Mouse (Mus musculus) limb, embryonic 14.5 days (tissue): ENCODE results near the gene A530064D06Rik. TPM values are rescaled to one million over a fixed set of nuclear protein-coding genes. Genes with fewer than 3 reads are reported as not detected.

Experiments used
- ATAC-seq: fragments of 200-750 bp; cut with Nextera tagmentation; 2 replicates; pipeline ENCODE4 v1.8.0; 2017; ENCODE audit warnings: low read depth, moderate number of reproducible peaks, moderate TSS enrichment; ENCODE audit not compliant: low FRiP score
- DNase-seq: peaks from one replicate; pipeline ENCODE4 v3.0.0-alpha.2; 2015; ENCODE audit warnings: low spot score
- H3K27ac ChIP-seq: fragments of 300-500 bp; sonication (generic); replicated peaks from 2 replicates; pipeline ENCODE4 v1.5.1; 2014; ENCODE audit warnings: low read depth, mild to moderate bottlenecking, low read length, moderate library complexity, mixed read lengths
- H3K27me3 ChIP-seq: fragments of 300-500 bp; sonication (generic); 2 replicates; pipeline ENCODE4 v1.6.1; 2014; ENCODE audit warnings: low read length, mixed read lengths; ENCODE audit not compliant: control insufficient read depth, insufficient read depth
- H3K36me3 ChIP-seq: fragments of 300-500 bp; sonication (generic); 2 replicates; pipeline ENCODE4 v1.6.1; 2014; ENCODE audit warnings: mild to moderate bottlenecking, low read length, moderate library complexity, mixed read lengths; ENCODE audit not compliant: control insufficient read depth, insufficient read depth
- H3K4me1 ChIP-seq: fragments of 300-500 bp; sonication (generic); 2 replicates; pipeline ENCODE4 v1.6.1; 2014; ENCODE audit warnings: antibody characterized with exemption, low read length, mixed read lengths; ENCODE audit not compliant: control insufficient read depth, insufficient read depth
- H3K4me2 ChIP-seq: fragments of 300-500 bp; sonication (generic); replicated peaks from 2 replicates; pipeline ENCODE4 v1.6.1; 2014; ENCODE audit warnings: low read depth, mild to moderate bottlenecking, low read length, moderate library complexity; ENCODE audit not compliant: severe bottlenecking
- H3K4me3 ChIP-seq: fragments of 300-500 bp; sonication (generic); replicated peaks from 2 replicates; pipeline ENCODE4 v1.5.1; 2014; ENCODE audit warnings: low read length
- H3K9ac ChIP-seq: fragments of 300-500 bp; sonication (generic); 2 replicates; pipeline ENCODE4 v1.6.1; 2014; ENCODE audit warnings: mild to moderate bottlenecking, low read depth, low read length, moderate library complexity; ENCODE audit not compliant: severe bottlenecking
- H3K9me3 ChIP-seq: fragments of 300-500 bp; sonication (generic); 2 replicates; pipeline ENCODE4 v1.6.1; 2016; ENCODE audit warnings: low read length; ENCODE audit not compliant: control insufficient read depth
- POLR2A ChIP-seq: fragments of 200-500 bp; IDR thresholded peaks from 2 replicates; pipeline ENCODE4 v1.8.0; 2012; ENCODE audit warnings: inconsistent platforms, mild to moderate bottlenecking, moderate library complexity, borderline replicate concordance; ENCODE audit not compliant: insufficient read depth, insufficient read length; ENCODE audit errors: extremely low read depth
- WGBS: fragments of 180-500 bp; shearing (Covaris S2); extraction: QIAGEN DNeasy Blood & Tissue Kit; methylation state at CpG from one replicate; pipeline ENCODE4 v1.1.7; 2014; 5-methylcytosine and 5-hydroxymethylcytosine counted together
- polyA plus RNA-seq, 2 experiments: library from polyadenylated mRNA; depleted of rRNA in 1 of 2; stranded (reverse) in 1 of 2; unstranded in 1 of 2; fragments of >200 nt; fragmentation: Nextera tagmentation in 1 of 2; extraction: Ambion mirVana in 1 of 2; gene quantifications; 2 replicates each; pipeline versions ENCODE4 v1.2.1 to v1.2.3; 2012 to 2014

The A530064D06Rik gene
- polyA plus RNA-seq, 2 experiments: 0.08 TPM; not detected in 1

GRCm38 (mm10) chr17:48185252-48185651 lies 18.2 kb upstream of the A530064D06Rik start:
- H3K27me3 ChIP-seq: no peaks in the 10 kb centered on the region
- TF ChIP-seq POLR2A: no peak
- no peak for DNase-seq
- no peaks in the 10 kb centered on the region for H3K4me1 ChIP-seq
- WGBS: 75% methylated on average over 5 of the region's 5 CpGs
- H3K9ac ChIP-seq: no peak overlapping the region
- no peak for ATAC-seq
- no peak overlapping the region for H3K4me3 ChIP-seq
- H3K4me2 ChIP-seq: no peak overlapping the region
- no peak overlapping the region for H3K27ac ChIP-seq
- H3K36me3 ChIP-seq: no peaks in the 10 kb centered on the region
- no peaks in the 10 kb centered on the region for H3K9me3 ChIP-seq

- peaks cover 6% of the 10 kb centered on the region for H3K9me3 ChIP-seq
- H3K4me3 ChIP-seq: no peak overlapping the region
- no peak for ATAC-seq
- H3K4me1 ChIP-seq: no peaks in the 10 kb centered on the region
- no peak for TF ChIP-seq POLR2A
- H3K27ac ChIP-seq: no peak overlapping the region
- no peaks in the 10 kb centered on the region for H3K27me3 ChIP-seq
- DNase-seq: no peak
- WGBS: 51% methylated on average over 1 of the region's 1 CpGs
- H3K4me2 ChIP-seq: no peak overlapping the region
- H3K9ac ChIP-seq: no peak overlapping the region
- H3K36me3 ChIP-seq: no peaks in the 10 kb centered on the region
Observed at GRCm38 (mm10) chr17:48157382-48158076, 9.5 kb downstream of the A530064D06Rik start.

GRCm38 (mm10) chr17:48146120-48146519 lies 21.0 kb downstream of the A530064D06Rik start, which contains the start of gene 9830107B12Rik:
9830107B12Rik (minus strand) TSS chr17:48146268.
- no peak within 1 kb of the TSS for H3K4me2 ChIP-seq
- no peak within 1 kb of the TSS for H3K9ac ChIP-seq
- H3K4me3 ChIP-seq: no peak within 1 kb of the TSS
- no peaks in the 10 kb centered on the region for H3K9me3 ChIP-seq
- 81% methylated on average over 3 of the region's 3 CpGs for WGBS
- no peaks in the 10 kb centered on the region for H3K4me1 ChIP-seq
- no peaks in the 10 kb centered on the region for H3K36me3 ChIP-seq
- DNase-seq: no peak
- no peak for ATAC-seq
- no peak for TF ChIP-seq POLR2A
- H3K27ac ChIP-seq: no peak within 1 kb of the TSS
- no peaks in the 10 kb centered on the region for H3K27me3 ChIP-seq

GRCm38 (mm10) chr17:48132810-48133209 lies 34.3 kb downstream of the A530064D06Rik start:
- no peak overlapping the region for H3K4me2 ChIP-seq
- no peaks in the 10 kb centered on the region for H3K36me3 ChIP-seq
- WGBS: 85% methylated on average over 2 of the region's 2 CpGs
- no peaks in the 10 kb centered on the region for H3K4me1 ChIP-seq
- H3K27me3 ChIP-seq: no peaks in the 10 kb centered on the region
- DNase-seq (no peak), ATAC-seq (no peak)
- no peaks in the 10 kb centered on the region for H3K9me3 ChIP-seq
- H3K4me3 ChIP-seq: no peak overlapping the region
- no peak for TF ChIP-seq POLR2A
- no peak overlapping the region for H3K27ac ChIP-seq
- H3K9ac ChIP-seq: no peak overlapping the region

GRCm38 (mm10) chr17:48120456-48120855 lies 46.6 kb downstream of the A530064D06Rik start:
- no peak for DNase-seq
- TF ChIP-seq POLR2A: no peak
- Histone ChIP-seq H3K27ac (no peak overlapping the region), H3K4me2 (no peak overlapping the region), H3K4me1 (no peaks in the 10 kb centered on the region), H3K9me3 (no peaks in the 10 kb centered on the region), H3K36me3 (no peaks in the 10 kb centered on the region), H3K27me3 (no peaks in the 10 kb centered on the region), H3K9ac (no peak overlapping the region), H3K4me3 (no peak overlapping the region)
- 92% methylated on average over 20 of the region's 20 CpGs for whole genome bisulfite sequencing
- ATAC-seq: no peak
